Mouse (Mus musculus) cortical plate, adult 2 months (tissue): ENCODE results near the gene Gtf2i.

ENCODE experiments used
- CTCF ChIP-seq: fragments of 200-500 bp; IDR thresholded peaks from 2 replicates; pipeline ENCODE4 v1.5.1; 2011; ENCODE audit warnings: mild to moderate bottlenecking, control low read depth, low read length; ENCODE audit not compliant: insufficient read depth; ENCODE audit errors: extremely low read depth
- POLR2A ChIP-seq: fragments of 200-500 bp; IDR thresholded peaks from 2 replicates; pipeline ENCODE4 v1.6.1; 2011; ENCODE audit warnings: mild to moderate bottlenecking, low read length, control low read depth; ENCODE audit not compliant: insufficient read depth; ENCODE audit errors: extremely low read depth

GRCm38 (mm10) chr5:134265890-134266289, 48.7 kb downstream of the Gtf2i start:
- TF ChIP-seq POLR2A (no peak), CTCF (no peak)
